Mouse (Mus musculus) urinary bladder, adult 18-20 months (tissue): ENCODE data around the gene Rpusd2.

ENCODE experiments used
- DNase-seq, 2 experiments: peaks; one replicate each; pipeline ENCODE4 v3.0.0; 2022; ENCODE audit warnings: low spot score in 2 of 2, mixed read lengths in 2 of 2

The Rpusd2 gene

GRCm38 (mm10) chr2:119032191-119032590 lies 2.4 kb upstream of the Rpusd2 start:
- DNase-seq = no peak

DNA sequence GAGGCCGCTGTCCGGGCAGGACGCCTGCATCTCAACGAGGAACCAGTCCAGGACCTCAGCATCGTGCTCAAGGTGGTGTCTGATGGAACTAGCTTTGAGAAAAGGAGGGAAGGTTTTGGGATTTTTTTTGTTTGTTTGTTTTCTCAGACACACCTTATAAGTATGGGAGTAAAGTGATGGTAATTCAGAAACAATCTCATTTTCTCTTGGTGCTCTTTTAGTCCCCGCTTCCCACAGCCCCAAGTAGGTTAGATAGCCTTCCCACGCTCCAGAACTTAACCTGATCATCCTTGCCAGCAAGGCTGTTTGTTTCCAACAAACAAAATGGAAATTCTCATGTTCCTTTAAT lies 781 bp downstream of the Rpusd2 start:
- no peak for DNase-seq

GRCm38 (mm10) chr2:119040882-119041281 lies 6.3 kb downstream of the Rpusd2 start:
- DNase-seq = no peak

DNA sequence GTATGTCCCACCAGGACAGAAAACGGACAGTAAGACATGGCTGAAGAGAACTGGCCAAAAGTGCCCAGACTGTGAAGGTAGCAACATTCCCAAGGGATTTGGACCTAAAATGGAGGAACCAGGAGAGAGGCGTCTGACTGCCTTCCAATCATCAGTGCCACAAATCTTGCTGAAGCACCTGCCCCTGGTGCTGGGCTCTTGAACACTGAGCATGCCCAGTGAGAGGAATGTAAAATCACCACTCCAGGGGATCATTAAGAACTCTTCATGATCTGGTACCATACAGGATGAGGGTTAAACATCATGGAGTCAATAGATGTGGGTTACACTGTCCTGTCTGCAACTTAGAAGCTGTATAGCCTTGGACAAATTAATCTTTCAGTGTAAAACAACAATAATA lies 10.6 kb downstream of the Rpusd2 start:
- DNase-seq = no peak

- peak; percentile 91 to 97 for DNase-seq
Observed at GRCm38 (mm10) chr2:119046649-119047611, 12.3 kb downstream of the Rpusd2 start, which contains the start of gene Knl1. Gene Knl1 (plus strand): TSS chr2:119047119.

- no peak for DNase-seq
Observed at GRCm38 (mm10) chr2:119047849-119048248, 13.3 kb downstream of the Rpusd2 start.

DNA sequence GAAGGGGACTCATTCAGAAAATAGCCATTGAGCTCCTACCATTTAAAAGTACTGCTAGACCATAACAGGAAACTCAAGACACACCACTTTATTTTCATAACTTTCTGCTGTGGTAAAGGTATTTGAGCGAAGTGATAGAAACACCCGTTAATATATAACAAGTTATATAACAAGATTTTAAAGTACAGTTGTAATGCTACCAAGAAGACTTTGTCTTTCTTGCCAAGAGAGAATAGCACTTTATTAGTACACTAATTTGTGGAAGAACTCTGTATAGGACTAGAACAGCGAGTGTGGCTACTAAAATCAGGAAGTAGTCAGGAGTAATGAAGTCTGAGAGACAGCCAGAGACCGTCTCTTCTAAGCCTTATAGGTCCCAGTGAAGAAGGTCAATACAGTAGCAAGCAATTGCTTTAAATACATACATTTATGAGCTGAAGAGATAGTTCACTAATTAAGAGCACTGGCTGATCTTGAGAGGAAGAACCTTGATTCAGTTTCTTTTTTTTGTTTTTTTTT lies 15.6 kb downstream of the Rpusd2 start:
- DNase-seq = no peak

DNA sequence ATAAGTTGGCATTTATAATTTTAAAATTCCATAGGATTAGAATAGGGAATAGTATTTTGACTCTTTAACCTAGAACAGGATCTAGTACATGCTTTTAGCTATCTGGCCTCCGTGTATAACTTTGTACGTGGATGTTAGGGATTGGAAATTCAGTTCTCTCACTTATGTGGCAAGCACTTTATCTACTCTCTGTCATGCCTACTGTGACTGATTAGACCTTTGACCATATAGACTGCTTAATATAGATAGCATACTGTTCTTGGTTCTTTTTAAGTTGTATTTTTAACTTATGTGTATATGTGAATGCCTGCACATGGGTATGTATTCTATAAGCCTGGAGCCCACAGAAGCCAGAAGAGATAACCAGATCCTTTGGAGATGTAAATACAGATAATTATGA lies 25.5 kb downstream of the Rpusd2 start:
- no peak for DNase-seq

DNA sequence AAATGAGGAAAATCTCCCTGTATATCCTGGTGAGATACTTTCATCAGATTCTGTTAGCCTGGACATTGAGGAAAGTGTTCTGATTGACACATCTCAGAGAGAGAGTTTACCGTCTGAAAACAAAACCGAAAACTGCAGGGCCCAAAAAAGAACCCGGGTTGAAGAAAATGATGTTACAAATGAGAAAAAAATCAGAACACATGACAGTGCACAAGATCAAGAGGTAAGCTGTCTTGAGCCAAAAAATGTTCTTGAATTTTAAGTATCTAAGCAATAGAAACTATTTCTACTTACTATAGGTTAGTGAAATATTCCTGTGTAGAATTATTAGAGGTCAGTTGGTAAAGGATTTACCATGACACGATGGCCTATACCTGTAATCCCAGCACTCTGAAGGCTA lies 37.8 kb downstream of the Rpusd2 start:
- no peak for DNase-seq

DNA sequence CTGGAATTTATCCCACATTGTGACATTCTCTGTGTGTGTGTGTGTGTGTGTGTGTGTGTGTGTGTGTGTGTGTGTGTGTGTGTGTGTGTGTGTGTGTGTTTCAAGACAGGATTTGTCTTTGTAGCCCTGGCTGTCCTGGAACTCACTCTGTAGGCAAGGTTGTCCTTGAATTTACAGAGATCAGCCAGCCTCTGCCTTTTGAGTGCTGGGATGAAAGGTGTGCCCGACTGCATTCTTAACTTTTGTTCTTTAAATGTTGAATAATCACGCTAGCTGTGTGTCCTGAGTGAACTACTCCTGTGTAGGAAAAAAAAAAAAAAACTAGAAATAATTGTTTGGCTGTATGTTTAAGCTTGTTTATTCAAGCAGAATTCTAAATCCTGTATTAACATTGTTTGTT lies 51.6 kb downstream of the Rpusd2 start:
- DNase-seq = no peak
